Mouse (Mus musculus) megakaryocyte, adult 5-6 weeks (primary cell): ENCODE results near the gene Camp. TPM values are rescaled to one million over a fixed set of nuclear protein-coding genes. Genes with fewer than 3 reads are reported as not detected.
A peak's percentile ranks its signal among the peaks of the same experiment; 100 is the strongest.

Source experiments
- ATAC-seq: 2 replicates; pipeline ENCODE4 v1.8.0; 2016; ENCODE audit warnings: mild to moderate bottlenecking, inconsistent platforms; ENCODE audit not compliant: poor library complexity, severe bottlenecking
- total RNA-seq, 2 experiments: library from RNA; stranded (forward) in 1 of 2; stranded (reverse) in 1 of 2; fragments of 153-499, 151-499 nt in 1 of 2; fragments of 221-1000, 200-1000 nt in 1 of 2; gene quantifications; 2 replicates each; pipeline versions ENCODE4 v1.2.3 to v1.2.4; 2015 to 2017

Gene Camp
- total RNA-seq (2015) (1,595 and 1,972 TPM in 2 replicates), total RNA-seq (2017) (1,104 and 1,348 TPM in 2 replicates)

DNA sequence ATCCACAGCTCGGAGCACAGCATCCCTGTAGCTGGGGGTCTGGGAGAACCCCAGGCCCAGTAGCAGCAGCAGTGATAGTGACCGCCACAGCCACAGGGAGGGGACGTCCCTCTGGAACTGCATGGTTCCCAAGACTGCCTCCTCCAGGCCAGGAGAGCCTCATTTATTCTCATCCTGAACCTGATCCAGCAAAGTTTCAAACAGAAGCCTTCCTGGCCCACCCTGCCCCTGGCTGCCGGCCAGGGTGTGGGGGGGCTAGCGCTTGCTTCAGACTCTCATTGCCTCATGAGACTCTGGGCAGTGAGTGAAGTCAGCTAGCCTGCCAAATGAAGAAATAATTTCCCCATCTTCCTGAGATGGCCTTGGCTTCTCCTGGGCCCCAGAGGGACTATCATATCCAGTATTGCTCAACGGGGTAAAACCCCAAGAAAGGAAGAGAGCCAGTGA is at the start of gene Camp:
Gene Camp, minus strand, starts transcription at position 306 of the 447 bp plus-strand sequence.
- peak; percentile 76 for ATAC-seq

DNA sequence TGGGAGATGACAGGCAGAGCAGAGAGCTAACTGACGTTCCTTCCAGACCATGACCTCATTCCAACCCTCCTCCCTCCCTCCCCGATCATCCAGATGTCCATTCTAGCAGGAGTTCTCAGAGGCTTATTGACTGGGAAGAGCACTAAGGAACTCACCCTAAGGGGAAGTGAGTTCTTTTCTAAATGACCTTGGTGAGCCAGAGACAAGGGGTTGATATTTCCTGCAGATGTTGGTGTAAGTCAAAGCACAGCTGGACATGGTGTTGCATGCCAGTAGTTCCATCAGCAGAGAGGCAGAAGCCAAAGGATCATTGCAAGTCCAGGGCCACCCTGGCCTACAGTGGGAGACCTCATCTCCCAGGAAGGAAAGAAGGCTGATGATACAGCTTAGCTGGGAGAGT is 48.6 kb upstream of the Camp start:
- no peak for ATAC-seq

DNA sequence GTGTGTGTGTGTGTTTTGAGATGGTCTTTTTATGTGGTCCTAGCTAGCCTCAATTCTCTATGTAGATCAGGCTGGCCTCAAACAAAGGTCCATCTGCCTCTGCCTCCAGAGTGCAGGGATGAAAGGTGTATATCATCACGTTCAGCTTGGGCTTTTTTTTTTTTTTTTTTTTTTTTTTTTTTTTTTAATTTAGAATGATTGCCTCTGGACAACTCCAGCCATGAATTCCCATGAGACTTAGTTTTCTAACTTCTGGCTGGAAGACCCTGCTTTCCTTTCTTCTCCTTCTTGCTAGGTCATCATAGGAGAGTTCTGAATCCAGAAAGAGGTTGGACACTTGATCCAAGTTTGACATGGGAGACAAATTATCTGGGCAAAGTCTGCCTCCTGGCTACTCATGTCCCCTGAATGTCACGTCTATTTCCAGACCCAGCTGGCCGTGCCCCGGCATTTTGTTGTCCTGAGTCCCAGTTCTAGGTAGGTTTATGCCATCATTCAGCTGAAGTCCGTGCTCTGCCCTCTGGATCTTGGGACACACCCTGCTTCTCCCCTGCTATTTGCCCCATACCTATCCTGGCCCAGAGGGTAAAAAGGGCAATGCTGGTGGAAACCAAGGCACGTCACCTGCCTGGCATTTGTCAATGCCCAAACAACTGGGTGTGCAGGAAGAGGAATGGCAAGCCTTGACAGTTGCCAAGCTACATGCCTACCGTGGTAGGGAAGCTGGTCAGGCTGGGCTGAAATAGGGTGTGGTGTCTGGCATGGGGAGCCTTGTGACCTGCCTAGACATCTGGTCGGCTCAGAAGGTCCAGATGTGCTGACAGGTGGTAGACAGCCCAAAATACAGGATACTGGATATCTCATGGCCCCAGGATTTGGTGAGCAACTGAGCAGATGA is 47.1 kb upstream of the Camp start:
- ATAC-seq, result no peak

DNA sequence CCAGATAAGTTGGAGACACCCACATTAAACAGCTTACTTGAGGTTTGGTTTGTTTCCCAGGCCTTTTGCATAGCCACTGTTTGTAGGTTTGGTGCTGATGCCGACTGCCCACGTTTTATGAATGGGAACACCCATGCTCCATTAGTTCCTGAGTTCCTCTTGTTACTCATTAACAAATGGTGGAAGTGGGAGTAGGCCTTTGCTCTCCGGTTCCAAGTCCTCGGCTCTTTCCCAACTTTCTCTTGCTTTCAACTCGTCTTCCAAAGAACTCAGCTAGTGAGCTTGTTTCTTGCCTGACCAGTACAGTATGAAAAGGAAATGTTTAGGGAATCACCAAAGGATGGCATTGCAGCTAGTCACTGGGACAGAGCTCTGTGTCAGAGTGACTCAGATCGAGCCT is 46.2 kb upstream of the Camp start:
- ATAC-seq, result no peak

DNA sequence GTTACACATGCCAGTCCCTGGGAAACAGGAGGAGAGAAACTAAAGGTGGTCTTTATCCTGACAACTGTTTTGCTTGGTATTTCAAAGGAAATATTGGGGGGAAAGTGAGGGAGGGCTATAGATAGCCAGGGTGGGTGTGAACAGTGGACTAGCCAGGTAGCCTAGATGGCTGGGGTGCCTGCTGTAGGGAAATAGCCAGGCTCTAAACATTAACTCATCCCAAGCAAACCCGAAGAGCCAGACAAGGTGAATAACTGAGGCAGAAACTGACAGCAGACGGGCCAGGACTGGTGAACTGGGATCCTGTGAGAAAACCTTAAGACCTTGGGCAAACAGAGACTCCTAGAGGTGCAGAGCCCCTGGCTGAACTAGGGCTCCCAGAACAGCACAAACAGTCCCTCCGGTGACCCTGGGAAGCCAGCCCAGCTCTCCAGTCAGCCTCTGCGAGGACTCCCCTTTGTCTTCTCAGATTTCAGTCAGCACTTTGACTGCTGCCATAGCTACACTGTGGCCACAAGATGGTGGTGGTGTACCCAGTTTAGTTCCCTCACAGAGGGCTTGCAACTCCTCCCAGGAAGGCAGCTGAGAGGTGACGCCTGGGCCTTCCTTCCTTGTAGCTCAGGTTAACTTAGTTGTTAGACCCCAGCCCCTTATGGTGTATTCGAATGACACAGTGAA is 45.1 kb upstream of the Camp start:
- peak; percentile 92 for ATAC-seq

DNA sequence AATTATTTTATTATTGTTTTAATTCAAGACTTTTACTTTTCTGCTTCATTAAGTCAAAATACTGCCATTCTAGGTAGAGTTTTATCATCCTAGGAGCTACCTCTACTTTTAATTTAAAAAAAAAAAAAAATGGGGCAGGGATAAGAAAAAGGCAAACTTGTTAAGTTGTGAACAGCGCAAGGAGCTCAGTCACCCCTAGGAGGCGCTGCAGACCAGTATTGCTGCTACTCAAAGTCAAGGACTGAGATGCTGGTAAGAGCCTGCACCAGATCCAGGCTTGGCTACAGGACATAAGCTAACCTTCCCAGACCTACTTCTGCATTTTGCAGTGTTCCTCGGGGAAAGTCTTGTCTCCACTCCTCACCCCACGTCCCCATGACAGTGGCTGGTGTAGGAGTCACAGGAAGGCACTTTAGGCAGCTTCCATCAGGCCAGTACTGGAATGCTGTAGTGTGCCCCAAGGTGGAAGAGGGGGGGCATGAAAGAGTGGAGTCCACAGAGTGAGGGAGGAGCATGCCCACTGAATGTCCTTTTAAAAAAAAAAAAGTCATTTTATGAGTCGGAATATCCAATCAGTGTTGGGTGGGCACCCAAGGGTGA is 43.3 kb upstream of the Camp start:
- peak; percentile 82 for ATAC-seq

DNA sequence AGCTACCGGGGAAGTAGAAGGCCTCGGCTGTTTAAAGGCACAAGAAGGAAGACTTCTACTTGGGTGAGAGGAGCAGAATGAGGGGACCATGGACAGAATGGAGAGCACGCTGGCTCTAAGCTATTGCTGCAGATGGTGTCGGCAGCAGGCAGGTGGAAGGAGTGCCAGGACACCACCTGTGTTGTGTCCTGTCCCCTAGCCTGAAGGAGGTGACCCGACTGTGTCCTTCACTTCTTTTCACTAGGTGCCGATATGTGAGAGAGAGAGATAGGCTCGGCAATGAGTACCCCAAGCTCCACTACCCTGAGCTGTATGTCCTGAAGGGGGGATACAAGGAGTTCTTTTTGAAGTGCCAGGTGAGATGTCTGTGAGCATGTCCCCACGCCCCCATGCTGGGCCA is 42.1 kb upstream of the Camp start:
- ATAC-seq, result no peak

DNA sequence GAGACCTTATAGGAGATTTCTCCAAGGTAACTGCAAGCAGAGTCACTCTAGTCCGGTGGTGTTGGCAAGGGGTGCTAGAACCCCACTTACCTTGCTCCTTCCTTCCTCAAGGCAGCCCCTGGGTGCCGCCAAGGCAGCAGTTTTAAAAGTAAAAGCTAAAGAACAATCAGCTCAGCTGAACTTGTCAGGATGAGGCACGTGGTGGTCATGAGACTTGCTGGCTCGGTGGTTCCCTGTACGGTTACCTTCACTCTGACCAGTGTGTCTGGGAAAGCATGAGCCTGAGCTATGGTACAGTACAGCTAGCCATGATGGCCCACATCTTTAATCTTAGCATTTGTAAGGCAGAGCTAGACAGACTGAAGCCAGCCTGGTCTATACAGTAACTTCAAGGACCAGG is 37.9 kb upstream of the Camp start:
- ATAC-seq, result no peak

DNA sequence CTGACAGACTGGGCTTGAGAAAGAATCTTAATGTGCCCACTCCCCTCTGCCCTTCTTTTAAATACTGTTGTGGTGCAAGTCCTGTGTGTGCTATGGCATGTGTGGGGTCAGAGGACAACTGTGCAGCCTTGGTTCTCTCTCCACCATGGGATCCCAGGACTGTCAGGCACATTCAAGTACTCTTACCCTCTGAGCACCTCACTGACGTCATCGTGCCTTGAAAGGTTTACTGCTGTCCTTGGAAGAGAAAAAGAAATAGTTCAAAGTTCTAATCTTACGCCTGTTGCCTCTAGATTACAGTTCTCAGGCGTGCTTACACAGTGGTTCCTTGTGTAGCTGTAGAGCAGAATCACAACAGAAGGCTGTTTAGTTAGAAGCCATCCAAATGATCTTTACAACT is 36.8 kb upstream of the Camp start:
- ATAC-seq, result no peak

DNA sequence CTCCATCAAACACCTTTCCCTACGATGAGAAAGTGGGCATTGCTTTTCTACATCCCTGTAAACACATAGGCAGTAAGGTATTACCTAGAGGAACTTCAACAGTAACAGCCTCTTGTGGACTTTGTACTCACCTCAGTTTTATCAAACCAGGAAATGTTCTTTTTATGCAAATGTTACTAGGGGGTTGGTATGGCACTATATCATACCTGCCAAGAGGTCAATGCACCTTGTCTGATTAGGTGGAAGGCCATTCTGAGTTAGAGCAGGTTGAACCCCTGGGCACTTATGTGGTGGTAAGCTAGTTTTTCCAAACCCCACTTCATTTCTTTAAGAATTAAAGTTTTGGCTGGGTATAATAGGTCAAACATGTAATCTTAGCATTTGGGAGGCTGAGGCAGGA is 29.9 kb upstream of the Camp start:
- ATAC-seq, result no peak

DNA sequence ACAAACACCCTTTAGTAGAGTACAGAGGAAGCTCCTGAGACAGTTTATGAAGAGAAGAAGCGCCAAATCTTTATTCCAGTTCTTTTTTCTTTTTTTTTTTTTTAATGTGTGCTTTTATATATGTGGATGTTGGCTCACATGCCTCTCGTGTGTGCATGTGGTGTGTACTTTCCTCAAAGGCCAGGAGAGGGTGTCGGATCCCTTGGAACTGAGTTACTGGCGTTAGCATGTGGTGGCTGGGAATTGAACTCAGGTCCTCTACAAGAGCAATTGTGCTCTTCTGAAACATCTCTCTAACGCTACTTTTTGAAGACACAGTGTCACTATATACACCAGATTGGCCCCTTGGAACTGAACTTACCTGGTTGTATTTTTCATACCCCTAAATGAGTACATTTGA is 28.2 kb upstream of the Camp start:
- ATAC-seq, result no peak

DNA sequence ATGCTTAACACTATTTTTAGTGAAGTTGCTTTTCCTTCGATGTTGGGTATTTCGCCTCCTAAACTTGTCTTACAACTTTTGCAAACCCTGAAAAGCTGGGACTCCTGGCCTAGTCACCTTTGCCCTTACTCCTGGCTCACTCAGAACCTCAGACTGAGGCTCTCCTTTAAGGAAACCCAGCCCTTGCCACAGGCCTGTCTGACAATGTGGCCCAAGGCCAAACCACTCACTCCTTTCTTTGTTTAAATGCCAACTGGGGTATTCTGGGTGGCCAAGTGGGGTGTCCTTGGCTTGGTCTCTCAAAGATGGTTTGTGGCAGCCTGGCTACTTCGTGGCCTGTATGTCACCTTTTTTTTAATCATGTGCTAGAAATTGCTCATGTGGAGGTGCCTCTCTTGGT is 27.3 kb upstream of the Camp start:
- ATAC-seq, result no peak

DNA sequence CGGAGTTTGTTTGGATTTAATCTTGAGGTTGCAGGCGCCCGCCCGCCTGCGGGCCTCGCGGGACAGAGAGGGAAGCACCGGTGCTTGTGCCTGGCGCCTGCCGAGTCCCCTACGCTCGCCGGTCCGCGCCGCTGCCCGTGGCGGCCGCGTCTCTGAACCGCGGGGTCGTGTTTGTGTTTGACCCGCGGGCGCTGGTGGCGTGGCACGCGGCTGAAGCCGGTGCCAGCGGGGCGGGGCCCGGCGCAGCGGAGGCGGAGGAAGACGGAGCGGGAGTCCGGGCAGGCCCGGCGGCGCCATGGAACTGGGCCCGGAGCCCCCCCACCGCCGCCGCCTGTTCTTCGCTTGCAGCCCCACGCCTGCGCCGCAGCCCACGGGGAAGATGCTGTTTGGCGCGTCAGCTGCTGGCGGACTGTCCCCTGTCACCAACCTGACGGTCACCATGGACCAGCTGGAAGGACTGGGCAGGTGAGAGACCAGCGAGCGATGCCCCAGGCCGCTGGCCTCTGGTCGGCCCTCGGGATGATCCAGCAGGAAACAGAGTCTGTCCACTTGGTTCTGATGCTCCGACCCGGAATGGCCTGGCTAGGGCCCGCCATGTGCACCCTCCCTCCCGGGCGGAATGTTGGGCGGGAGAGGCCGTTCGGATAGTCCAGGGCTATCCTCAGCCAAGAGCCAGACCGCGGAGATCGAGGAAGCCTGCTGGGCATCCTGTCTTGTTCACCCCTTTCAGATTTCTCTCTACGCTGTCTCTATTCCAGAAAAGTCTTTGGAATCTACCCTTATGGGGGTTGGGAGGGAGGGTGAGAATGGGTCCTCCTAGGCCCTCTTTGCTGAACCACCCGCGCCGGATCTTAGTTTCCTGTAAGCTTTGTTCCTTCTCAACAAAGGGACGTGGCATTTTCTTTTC is 26.5 kb upstream of the Camp start:
- ATAC-seq, result peak; percentile 36

DNA sequence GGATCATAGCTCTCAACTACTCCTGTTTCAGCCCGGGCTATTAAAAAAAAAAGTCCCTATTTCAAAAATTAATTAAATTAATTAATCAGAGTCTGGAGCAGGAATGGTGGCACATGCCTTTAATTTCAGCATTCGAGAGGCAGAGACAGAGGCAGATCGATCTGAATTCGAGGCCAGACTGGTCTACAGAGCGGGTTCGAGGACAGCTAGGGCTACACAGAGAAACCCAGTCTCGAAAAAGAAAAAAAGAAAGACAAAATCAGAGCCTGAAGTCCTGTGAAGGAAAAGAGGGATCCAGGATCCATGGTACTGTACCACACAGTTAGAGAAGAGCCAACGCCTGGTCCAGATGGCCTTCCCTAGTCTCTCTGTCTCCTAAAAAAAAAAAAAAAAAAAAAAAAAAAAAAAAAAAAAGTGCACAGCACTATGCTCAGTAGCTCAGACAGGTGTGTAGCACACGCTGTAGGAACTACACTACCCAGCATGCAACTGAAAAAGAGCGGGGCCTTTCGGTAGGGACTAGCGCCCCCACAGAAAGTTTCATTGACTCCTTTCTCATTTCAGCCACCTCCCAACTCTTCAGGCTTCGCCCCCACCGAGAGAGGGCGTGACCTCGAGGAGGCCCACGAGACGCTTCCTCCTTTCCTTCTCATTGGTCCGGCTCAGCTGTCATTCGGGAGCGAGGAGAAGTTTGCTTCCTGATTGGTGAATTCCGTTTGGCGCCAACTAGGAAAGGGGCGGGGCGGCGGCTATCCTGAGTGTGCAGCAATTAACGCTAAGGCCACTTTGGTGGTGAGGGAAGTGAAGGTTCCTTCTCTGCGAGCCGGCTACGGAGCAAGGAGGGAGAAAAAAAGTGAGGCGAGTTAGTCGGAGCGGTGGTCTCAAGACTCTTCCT is 25.6 kb upstream of the Camp start, which contains the start of gene Cdc25a:
Gene Cdc25a, plus strand, starts transcription at position 783 of the 895 bp plus-strand sequence.
- peak; percentile 97 for ATAC-seq

DNA sequence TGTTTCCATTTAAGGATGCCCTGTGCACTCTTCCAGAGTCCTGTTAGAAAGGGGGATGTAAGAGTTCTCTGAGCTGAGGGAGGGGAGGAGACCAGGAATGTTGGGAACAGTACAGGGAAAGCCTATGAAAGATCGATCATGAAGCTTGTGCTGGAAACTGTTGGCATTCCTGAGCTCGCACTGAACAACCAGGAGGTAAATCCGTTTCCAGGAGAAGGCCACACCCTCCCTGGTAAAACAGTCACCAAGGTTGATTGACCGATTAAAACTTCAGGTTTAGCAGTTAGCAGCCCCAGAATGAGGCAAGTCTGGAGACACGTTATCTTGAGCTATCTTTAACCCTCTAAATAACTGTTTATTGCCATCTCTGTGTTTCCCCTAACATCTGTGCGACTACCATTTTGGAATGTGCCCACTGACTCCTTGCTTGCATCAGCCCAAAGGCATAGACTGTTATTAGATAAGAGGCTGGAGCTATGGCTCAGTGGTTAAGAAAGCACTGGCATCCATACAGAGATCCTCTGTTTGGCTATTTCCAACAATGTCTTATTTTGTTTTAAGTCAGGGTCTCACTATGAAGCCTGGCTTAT is 21.7 kb upstream of the Camp start:
- no peak for ATAC-seq

DNA sequence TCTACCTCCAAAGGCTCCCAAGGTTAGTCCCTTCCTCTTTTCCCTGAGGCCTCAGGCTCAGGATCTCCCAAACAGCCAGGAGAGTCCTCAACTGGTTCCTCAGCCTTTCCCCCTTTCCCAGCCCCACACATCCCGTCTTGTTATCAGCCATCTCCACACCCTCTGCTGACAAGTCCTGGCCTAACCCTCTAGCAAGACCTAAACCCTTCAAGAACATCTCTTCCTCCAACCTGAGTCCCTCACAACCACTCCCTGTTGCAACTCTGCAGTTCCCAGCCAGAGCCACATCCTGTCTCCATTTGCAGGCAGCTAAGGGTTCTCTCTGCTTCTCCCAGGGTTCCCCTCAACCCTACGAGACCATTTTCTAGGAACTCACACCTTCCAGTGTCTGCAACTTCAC is 16.8 kb upstream of the Camp start:
- ATAC-seq, result no peak

DNA sequence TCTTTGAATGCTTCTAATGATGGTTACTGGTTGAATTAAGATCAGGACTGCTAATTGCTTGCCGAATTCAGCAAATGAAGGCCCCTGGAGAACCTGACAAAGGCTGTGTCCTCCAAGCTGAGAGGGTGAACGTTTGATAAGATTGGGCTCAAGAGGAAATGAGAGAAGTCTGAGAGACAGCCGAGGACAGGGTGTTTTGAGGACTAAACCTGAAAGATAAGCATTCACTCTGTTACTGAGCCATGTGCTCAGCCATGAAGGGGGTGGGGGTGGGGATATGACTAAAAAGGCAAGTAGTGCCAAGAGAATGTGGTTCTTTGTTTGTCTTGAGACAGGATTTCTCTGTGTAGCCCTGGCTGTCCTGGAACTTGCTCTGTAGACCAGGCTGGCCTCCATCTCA is 13.7 kb upstream of the Camp start:
- no peak for ATAC-seq

DNA sequence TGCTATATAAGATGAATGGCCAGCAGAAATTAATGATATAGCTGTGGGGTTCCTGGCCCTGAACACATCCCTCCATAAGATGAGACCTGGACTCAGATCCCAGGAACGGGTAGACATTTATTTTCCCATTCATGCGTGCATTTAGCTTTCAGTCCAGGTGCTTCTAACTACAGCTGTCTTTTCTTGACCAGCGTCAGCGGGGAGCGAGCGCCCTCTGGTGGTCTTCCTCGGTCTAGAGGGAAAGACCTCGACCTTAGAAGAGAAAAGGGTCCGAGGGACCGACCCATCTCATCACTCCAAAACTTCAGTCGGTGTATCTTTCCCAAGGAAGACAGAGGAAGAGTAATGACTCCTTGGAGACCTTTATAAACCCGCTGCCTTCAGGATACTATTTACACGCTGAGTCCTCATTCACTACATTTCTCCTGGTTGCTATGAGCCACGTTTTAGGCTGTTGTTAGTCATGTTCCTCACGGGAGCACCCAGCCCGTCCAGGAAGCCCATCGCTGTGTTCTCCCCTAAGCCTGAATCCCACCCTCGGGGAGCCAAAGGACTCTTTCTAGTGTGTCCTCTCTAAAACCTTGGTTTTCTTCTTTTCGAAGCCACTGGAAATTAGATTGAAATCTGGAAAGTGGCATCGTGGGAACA is 13.1 kb upstream of the Camp start:
- ATAC-seq, result peak; percentile 87

DNA sequence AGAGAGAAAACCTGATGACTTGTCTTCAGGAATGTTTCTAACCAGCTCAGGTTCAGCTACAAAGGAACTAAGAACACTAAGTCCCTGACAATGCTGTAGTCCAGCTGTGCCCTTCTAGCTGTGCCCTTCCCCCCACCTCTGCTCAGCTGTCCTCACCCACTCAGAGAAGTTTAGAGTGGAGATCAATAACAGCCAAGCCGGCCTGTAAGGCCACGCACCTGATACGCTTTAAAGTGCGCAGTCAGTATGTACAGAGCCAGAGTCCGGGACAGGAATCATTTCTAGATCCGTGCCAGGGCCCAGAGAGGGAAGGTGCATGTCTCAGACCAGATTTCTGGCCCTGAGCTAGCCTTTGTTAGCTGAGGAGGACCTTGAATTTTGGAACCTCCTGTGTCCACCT is 6.5 kb upstream of the Camp start:
- ATAC-seq, result no peak
